Mouse (Mus musculus) neutrophil, adult 5-6 weeks (primary cell): ENCODE results near the gene Gm28048. TPM values are rescaled to one million over a fixed set of nuclear protein-coding genes. Genes with fewer than 3 reads are reported as not detected.

Source experiments
- ATAC-seq: fragments of 151-379, 151-347 bp; 2 replicates; pipeline ENCODE4 v1.8.0; 2017; ENCODE audit warnings: mild to moderate bottlenecking, moderate TSS enrichment; ENCODE audit not compliant: insufficient number of reproducible peaks, poor library complexity, low FRiP score, severe bottlenecking; ENCODE audit errors: extremely low read depth
- total RNA-seq: library from RNA; stranded (forward); fragments of 200-1000 nt; gene quantifications from 2 replicates; pipeline ENCODE4 v1.2.3, GENCODE M21; 2017

Gm28048 gene
- total RNA-seq, 1 experiment from 2014 or later: 43.8 TPM

- no peak for ATAC-seq
Measured at GRCm38 (mm10) chr11:22852510-22852909, 129.4 kb downstream of the Gm28048 start.

- no peak; the same call in 1 of the 2 replicates for ATAC-seq
Measured at GRCm38 (mm10) chr11:22851416-22851815, 130.5 kb downstream of the Gm28048 start.

GRCm38 (mm10) chr11:22850077-22850476 is 131.8 kb downstream of the Gm28048 start:
- no peak for ATAC-seq

- peak; percentile 57; the same call in 1 of the 2 replicates for ATAC-seq
Measured at GRCm38 (mm10) chr11:22848649-22849195, 133.2 kb downstream of the Gm28048 start.

GRCm38 (mm10) chr11:22847732-22848648 is 133.9 kb downstream of the Gm28048 start:
- ATAC-seq: no peak

- no peak for ATAC-seq
Measured at GRCm38 (mm10) chr11:22846960-22847731, 134.7 kb downstream of the Gm28048 start.

- no peak for ATAC-seq
Measured at GRCm38 (mm10) chr11:22846093-22846835, 135.6 kb downstream of the Gm28048 start.

GRCm38 (mm10) chr11:22844754-22845718 is 136.9 kb downstream of the Gm28048 start:
- ATAC-seq: no peak

GRCm38 (mm10) chr11:22839456-22839855 is 142.4 kb downstream of the Gm28048 start:
- ATAC-seq: no peak

GRCm38 (mm10) chr11:22838361-22838760 is 143.5 kb downstream of the Gm28048 start:
- no peak for ATAC-seq

GRCm38 (mm10) chr11:22836269-22836668 is 145.6 kb downstream of the Gm28048 start:
- ATAC-seq: no peak

GRCm38 (mm10) chr11:22832600-22832999 is 149.3 kb downstream of the Gm28048 start:
- no peak for ATAC-seq

GRCm38 (mm10) chr11:22831916-22832315 is 150.0 kb downstream of the Gm28048 start:
- no peak for ATAC-seq

GRCm38 (mm10) chr11:22830684-22831083 is 151.2 kb downstream of the Gm28048 start:
- ATAC-seq: no peak

- no peak for ATAC-seq
Measured at GRCm38 (mm10) chr11:22830179-22830611, 151.7 kb downstream of the Gm28048 start.

GRCm38 (mm10) chr11:22828988-22829632 is 152.8 kb downstream of the Gm28048 start:
- no peak for ATAC-seq

- no peak for ATAC-seq
Measured at GRCm38 (mm10) chr11:22827514-22828080, 154.3 kb downstream of the Gm28048 start.
